Mouse (Mus musculus): ENCODE data around the gene U2af2. TPM values are rescaled to one million over a fixed set of nuclear protein-coding genes. Genes with fewer than 3 reads are reported as not detected.

Gene U2af2
- polyA plus RNA-seq, 1 experiment from 2014 or later, result 107 TPM

- peaks cover 24% of the 10 kb centered on the region for H3K36me3 ChIP-seq (replicated peaks)
- WGBS, result 72% methylated on average over 6 of the region's 6 CpGs
Measured at GRCm38 (mm10) chr7:5081241-5081640, 19.3 kb downstream of the U2af2 start.

GRCm38 (mm10) chr7:5081939-5082338, 20.0 kb downstream of the U2af2 start:
- Histone ChIP-seq H3K4me2 (peak overlapping the region; percentile 84), H3K4me3 (peak overlapping the region; percentile 12; the same call in 1 of the 2 replicates), H3K27ac (no peak overlapping the region), H3K9me3 (no peaks in the 10 kb centered on the region), H3K27me3 (replicated peaks) (no peaks in the 10 kb centered on the region), H3K9ac (no peak overlapping the region), H3K4me1 (peaks cover 32% of the 10 kb centered on the region), H3K36me3 (replicated peaks) (peaks cover 17% of the 10 kb centered on the region; the same call in 1 of the 2 replicates)
- no peak for ATAC-seq (replicated peaks)
- 95% methylated on average over 2 of the region's 2 CpGs for WGBS

More at GRCm38 (mm10) chr7:5081241-5081640, 19.3 kb downstream of the U2af2 start:
- Histone ChIP-seq H3K9ac (peak overlapping the region; percentile 95; the same call in 1 of the 2 replicates), H3K27ac (no peak overlapping the region), H3K27me3 (replicated peaks) (no peaks in the 10 kb centered on the region), H3K4me1 (peaks cover 30% of the 10 kb centered on the region), H3K4me3 (peak overlapping the region; percentile 93), H3K4me2 (peak overlapping the region; percentile 84), H3K9me3 (no peaks in the 10 kb centered on the region)
- ATAC-seq (replicated peaks), result no peak

- WGBS, result 95% methylated on average over 18 of the region's 18 CpGs
- Histone ChIP-seq H3K36me3 (replicated peaks) (peaks cover 5% of the 10 kb centered on the region; the same call in 1 of the 2 replicates), H3K27me3 (replicated peaks) (no peaks in the 10 kb centered on the region), H3K4me3 (no peak overlapping the region), H3K4me2 (no peak overlapping the region), H3K4me1 (peaks cover 35% of the 10 kb centered on the region), H3K9ac (no peak overlapping the region), H3K9me3 (no peaks in the 10 kb centered on the region), H3K27ac (no peak overlapping the region)
- ATAC-seq (replicated peaks), result no peak
Measured at GRCm38 (mm10) chr7:5083325-5084105, 21.6 kb downstream of the U2af2 start.

- 92% methylated on average over 1 of the region's 1 CpGs for WGBS
- peaks cover 6% of the 10 kb centered on the region for H3K36me3 ChIP-seq (replicated peaks)
- no peak overlapping the region for H3K4me3 ChIP-seq
- H3K9me3 ChIP-seq, result no peaks in the 10 kb centered on the region
- H3K27ac ChIP-seq, result no peak overlapping the region
- no peak overlapping the region for H3K4me2 ChIP-seq
- H3K9ac ChIP-seq, result no peak overlapping the region
- H3K27me3 ChIP-seq (replicated peaks), result no peaks in the 10 kb centered on the region
- peaks cover 35% of the 10 kb centered on the region for H3K4me1 ChIP-seq
- no peak for ATAC-seq (replicated peaks)
Measured at GRCm38 (mm10) chr7:5085512-5085911, 23.6 kb downstream of the U2af2 start.

- Histone ChIP-seq H3K27ac (no peak overlapping the region), H3K9ac (no peak overlapping the region), H3K4me3 (no peak overlapping the region), H3K27me3 (replicated peaks) (no peaks in the 10 kb centered on the region), H3K4me2 (no peak overlapping the region), H3K9me3 (no peaks in the 10 kb centered on the region), H3K4me1 (peaks cover 22% of the 10 kb centered on the region), H3K36me3 (replicated peaks) (peaks cover 6% of the 10 kb centered on the region)
- ATAC-seq (replicated peaks), result no peak
- 77% methylated on average over 5 of the region's 5 CpGs for WGBS
Measured at GRCm38 (mm10) chr7:5086921-5087440, 25.0 kb downstream of the U2af2 start.

GRCm38 (mm10) chr7:5087886-5088285, 25.9 kb downstream of the U2af2 start:
- Histone ChIP-seq H3K4me2 (no peak overlapping the region), H3K4me3 (no peak overlapping the region), H3K27me3 (replicated peaks) (no peaks in the 10 kb centered on the region), H3K9ac (no peak overlapping the region), H3K27ac (no peak overlapping the region), H3K36me3 (replicated peaks) (peaks cover 6% of the 10 kb centered on the region), H3K4me1 (peaks cover 15% of the 10 kb centered on the region; the same call in 1 of the 2 replicates), H3K9me3 (no peaks in the 10 kb centered on the region)
- WGBS, result 94% methylated on average over 4 of the region's 4 CpGs
- no peak for ATAC-seq (replicated peaks)

- 95% methylated on average over 15 of the region's 15 CpGs for WGBS
- Histone ChIP-seq H3K36me3 (replicated peaks) (peaks cover 19% of the 10 kb centered on the region), H3K27me3 (replicated peaks) (no peaks in the 10 kb centered on the region), H3K9ac (no peak overlapping the region), H3K4me2 (no peak overlapping the region), H3K9me3 (no peaks in the 10 kb centered on the region), H3K4me1 (peaks cover 9% of the 10 kb centered on the region; the same call in 1 of the 2 replicates), H3K4me3 (no peak overlapping the region), H3K27ac (no peak overlapping the region)
- ATAC-seq (replicated peaks), result no peak
Measured at GRCm38 (mm10) chr7:5089853-5090252, 27.9 kb downstream of the U2af2 start.

- Histone ChIP-seq H3K27me3 (replicated peaks) (no peaks in the 10 kb centered on the region), H3K4me2 (no peak overlapping the region), H3K4me3 (no peak overlapping the region), H3K4me1 (peaks cover 6% of the 10 kb centered on the region; the same call in 1 of the 2 replicates), H3K27ac (no peak overlapping the region), H3K9ac (no peak overlapping the region), H3K36me3 (replicated peaks) (peaks cover 32% of the 10 kb centered on the region), H3K9me3 (no peaks in the 10 kb centered on the region)
- WGBS, result 96% methylated on average over 15 of the region's 15 CpGs
- ATAC-seq (replicated peaks), result no peak
Measured at GRCm38 (mm10) chr7:5091008-5091728, 29.2 kb downstream of the U2af2 start.

- 85% methylated on average over 6 of the region's 6 CpGs for WGBS
- no peak for ATAC-seq (replicated peaks)
- H3K27me3 ChIP-seq (replicated peaks), result no peaks in the 10 kb centered on the region
- no peak overlapping the region for H3K4me3 ChIP-seq
- H3K4me1 ChIP-seq, result peaks cover 3% of the 10 kb centered on the region; the same call in 1 of the 2 replicates
- H3K4me2 ChIP-seq, result no peak overlapping the region
- H3K36me3 ChIP-seq (replicated peaks), result peaks cover 42% of the 10 kb centered on the region
- H3K9me3 ChIP-seq, result no peaks in the 10 kb centered on the region
- no peak overlapping the region for H3K27ac ChIP-seq
- H3K9ac ChIP-seq, result no peak overlapping the region
Measured at GRCm38 (mm10) chr7:5092381-5092780, 30.4 kb downstream of the U2af2 start.

GRCm38 (mm10) chr7:5092831-5093510, 31.0 kb downstream of the U2af2 start:
- Histone ChIP-seq H3K27me3 (replicated peaks) (no peaks in the 10 kb centered on the region), H3K27ac (no peak overlapping the region), H3K9ac (no peak overlapping the region), H3K4me3 (no peak overlapping the region), H3K4me2 (no peak overlapping the region), H3K36me3 (replicated peaks) (peaks cover 47% of the 10 kb centered on the region), H3K4me1 (no peaks in the 10 kb centered on the region), H3K9me3 (no peaks in the 10 kb centered on the region)
- ATAC-seq (replicated peaks), result no peak
- WGBS, result 87% methylated on average over 21 of the region's 21 CpGs

- H3K27me3 ChIP-seq (replicated peaks), result no peaks in the 10 kb centered on the region
- WGBS, result 93% methylated on average over 5 of the region's 5 CpGs
- no peak overlapping the region for H3K4me2 ChIP-seq
- no peak overlapping the region for H3K27ac ChIP-seq
- H3K4me1 ChIP-seq, result no peaks in the 10 kb centered on the region
- H3K9me3 ChIP-seq, result no peaks in the 10 kb centered on the region
- ATAC-seq (replicated peaks), result no peak
- H3K36me3 ChIP-seq (replicated peaks), result peaks cover 42% of the 10 kb centered on the region
- H3K4me3 ChIP-seq, result no peak overlapping the region
- no peak overlapping the region for H3K9ac ChIP-seq
Measured at GRCm38 (mm10) chr7:5098769-5099168, 36.8 kb downstream of the U2af2 start.

GRCm38 (mm10) chr7:5099796-5100195, 37.9 kb downstream of the U2af2 start:
- no peak for ATAC-seq (replicated peaks)
- WGBS, result 89% methylated on average over 3 of the region's 3 CpGs

More at GRCm38 (mm10) chr7:5099796-5100195, 37.9 kb downstream of the U2af2 start:
- Histone ChIP-seq H3K36me3 (replicated peaks) (peaks cover 33% of the 10 kb centered on the region), H3K4me2 (no peak overlapping the region), H3K9me3 (no peaks in the 10 kb centered on the region), H3K4me3 (no peak overlapping the region), H3K27ac (no peak overlapping the region), H3K27me3 (replicated peaks) (no peaks in the 10 kb centered on the region), H3K9ac (no peak overlapping the region), H3K4me1 (no peaks in the 10 kb centered on the region)

All from midbrain, embryonic 15.5 days (tissue).